Mouse (Mus musculus): Measurements from ENCODE around the gene Akr1c20. TPM values are rescaled to one million over a fixed set of nuclear protein-coding genes. Genes with fewer than 3 reads are reported as not detected.

Gene Akr1c20
- polyA plus RNA-seq, 2 experiments = 0.09 to 0.10 TPM

DNA sequence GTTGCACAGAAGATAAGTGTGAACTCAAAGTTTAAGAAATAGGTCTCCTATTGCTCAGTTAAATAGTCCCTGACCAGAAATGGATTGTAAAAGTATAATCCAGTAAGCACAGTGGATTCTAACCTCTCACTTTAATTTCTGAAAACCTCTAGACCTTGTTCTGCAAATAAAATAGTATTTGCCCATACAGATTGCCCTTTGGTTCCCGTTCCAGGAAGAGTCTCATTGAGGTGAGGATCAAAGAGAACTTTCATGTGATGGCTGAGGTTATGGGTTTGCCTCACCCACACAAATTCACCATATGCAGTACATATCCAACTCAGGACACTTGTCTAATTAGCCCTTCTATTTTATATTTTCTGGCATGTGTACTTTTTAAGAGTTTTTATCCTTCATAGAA lies 55.2 kb downstream of the Akr1c20 start:
- Histone ChIP-seq H3K9me3 (ENCODE audit: control insufficient read depth, low read length) (no peaks in the 10 kb centered on the region), H3K27ac (no peak overlapping the region), H3K36me3 (replicated peaks; ENCODE audit: control insufficient read depth, insufficient read depth, low read depth) (no peaks in the 10 kb centered on the region), H3K9ac (replicated peaks) (no peak overlapping the region), H3K27me3 (ENCODE audit: control insufficient read depth, insufficient read depth, low read length) (no peaks in the 10 kb centered on the region), H3K4me1 (replicated peaks; ENCODE audit: control insufficient read depth in 2 of 2, insufficient read depth in 2 of 2, low read length in 1 of 2) (no peaks in the 10 kb centered on the region), H3K4me2 (ENCODE audit: low read depth) (no peak overlapping the region), H3K4me3 (ENCODE audit: insufficient read depth in 1 of 2, low read depth in 2 of 2, low read length in 2 of 2) (no peak overlapping the region)
- no peak for TF ChIP-seq EP300 (IDR thresholded peaks at IDR 0.05; ENCODE audit: low read depth)
- no peak for TF ChIP-seq CTCF (IDR thresholded peaks at IDR 0.05; ENCODE audit: low read depth)
- 45% methylated on average over 1 of the region's 1 CpGs for WGBS (ENCODE audit: insufficient replicate concordance)
- ATAC-seq (ENCODE audit: insufficient read depth) (no peak), DNase-seq (ENCODE audit: low read depth in 3 of 3, low spot score in 3 of 3) (no peak)

DNA sequence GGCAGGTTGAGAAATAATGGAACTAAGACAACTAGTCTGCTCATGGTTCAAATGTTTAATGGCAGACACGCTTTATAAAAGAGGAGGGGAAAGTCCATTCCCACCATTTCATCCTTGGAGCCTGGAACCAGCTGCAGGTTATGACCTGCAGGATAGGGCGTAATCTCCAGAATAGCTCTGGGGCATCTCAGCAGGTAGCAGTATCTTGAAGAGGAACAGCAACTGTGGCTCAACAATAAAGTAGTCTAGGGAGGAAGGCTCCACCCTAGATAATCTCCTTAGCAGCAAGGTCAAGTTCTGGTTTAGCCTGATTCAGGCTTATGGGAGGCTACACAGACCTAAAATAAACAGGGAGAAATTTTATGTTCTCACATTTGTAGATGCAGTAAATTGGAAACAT lies 57.5 kb downstream of the Akr1c20 start:
- TF ChIP-seq EP300 (IDR thresholded peaks at IDR 0.05; ENCODE audit: low read depth) (no peak), CTCF (IDR thresholded peaks at IDR 0.05; ENCODE audit: low read depth) (no peak)
- no peak for ATAC-seq (ENCODE audit: insufficient read depth)
- no peak overlapping the region for H3K9ac ChIP-seq (replicated peaks)
- no peak overlapping the region for H3K4me3 ChIP-seq (ENCODE audit: insufficient read depth in 1 of 2, low read depth in 2 of 2, low read length in 2 of 2)
- no peak overlapping the region for H3K27ac ChIP-seq
- no peak for DNase-seq (ENCODE audit: low read depth in 3 of 3, low spot score in 3 of 3)
- no peak overlapping the region for H3K4me2 ChIP-seq (ENCODE audit: low read depth)
- no peaks in the 10 kb centered on the region for H3K27me3 ChIP-seq (ENCODE audit: control insufficient read depth, insufficient read depth, low read length)
- H3K9me3 ChIP-seq (ENCODE audit: control insufficient read depth, low read length) = no peaks in the 10 kb centered on the region
- no peaks in the 10 kb centered on the region for H3K4me1 ChIP-seq (replicated peaks; ENCODE audit: control insufficient read depth in 2 of 2, insufficient read depth in 2 of 2, low read length in 1 of 2)
- H3K36me3 ChIP-seq (replicated peaks; ENCODE audit: control insufficient read depth, insufficient read depth, low read depth) = no peaks in the 10 kb centered on the region
- WGBS (ENCODE audit: insufficient replicate concordance) = 62% methylated on average over 2 of the region's 2 CpGs

Other genes with a start within 250 kb of the Akr1c20 start
- gene Akr1c12, start 243.9 kb downstream of the Akr1c20 start, polyA plus RNA-seq (2012; rRNA removed) = 3.9 and 7.1 TPM in 2 replicates
- gene Akr1c12, start 243.9 kb downstream of the Akr1c20 start, polyA plus RNA-seq (2014; fragmentation: Nextera tagmentation; extraction: Ambion mirVana) = 13.8 and 15.1 TPM in 2 replicates
- 0.37 and 0.75 TPM in 2 replicates for gene Akr1c6, start 89.0 kb downstream of the Akr1c20 start, polyA plus RNA-seq (2012; rRNA removed)
- gene Akr1c6, start 89.0 kb downstream of the Akr1c20 start, polyA plus RNA-seq (2014; fragmentation: Nextera tagmentation; extraction: Ambion mirVana) = 1.5 and 1.8 TPM in 2 replicates
- gene Akr1c21, start 50.7 kb upstream of the Akr1c20 start, polyA plus RNA-seq (2012; rRNA removed) = not detected in 2 replicates
- gene Akr1c21, start 50.7 kb upstream of the Akr1c20 start, polyA plus RNA-seq (2014; fragmentation: Nextera tagmentation; extraction: Ambion mirVana) = not detected in 2 replicates
- 4.3 and 7.9 TPM in 2 replicates for gene Akr1e1, start 85.8 kb upstream of the Akr1c20 start, polyA plus RNA-seq (2012; rRNA removed)
- gene Akr1e1, start 85.8 kb upstream of the Akr1c20 start, polyA plus RNA-seq (2014; fragmentation: Nextera tagmentation; extraction: Ambion mirVana) = 16.6 and 21.6 TPM in 2 replicates